Mouse (Mus musculus): ENCODE data around the gene Mier2.

DNA sequence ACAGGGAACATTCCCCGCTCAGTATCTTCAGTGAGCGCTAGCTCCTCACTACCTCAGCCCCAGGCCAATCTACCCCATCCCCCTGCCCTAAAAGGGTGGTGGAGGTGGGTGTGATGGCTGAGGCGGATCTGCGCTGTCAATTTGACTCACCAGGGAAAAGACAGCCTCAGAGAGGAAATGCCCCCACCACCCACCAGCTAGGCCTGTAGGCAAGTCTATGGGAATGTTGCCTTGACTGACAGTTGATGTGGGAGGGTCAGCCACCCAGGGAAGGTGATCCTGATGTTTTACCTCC is 42.9 kb upstream of the Mier2 start:
- TF ChIP-seq MAFK (IDR thresholded peaks at IDR 0.05; ENCODE audit: insufficient replicate concordance, low read length), result no peak
- no peak for TF ChIP-seq RCOR1 (conservative IDR thresholded peaks at IDR 0.05; ENCODE audit: low read depth, low read length)
- no peak for TF ChIP-seq MXI1 (IDR thresholded peaks at IDR 0.05; ENCODE audit: low read depth, low read length)
- no peak for TF ChIP-seq UBTF (IDR thresholded peaks at IDR 0.05; ENCODE audit: low read depth, low read length)
- no peak for TF ChIP-seq CTCF (conservative IDR thresholded peaks at IDR 0.05 in 1 of 2, IDR thresholded peaks at IDR 0.05 in 1 of 2; ENCODE audit: low read depth in 2 of 2, low read length in 2 of 2)
- no peak for TF ChIP-seq EP300 (IDR thresholded peaks at IDR 0.05; ENCODE audit: low read length)
- TF ChIP-seq CHD2 (IDR thresholded peaks at IDR 0.05; ENCODE audit: low read length), result no peak
- no peak for TF ChIP-seq RAD21 (IDR thresholded peaks at IDR 0.05; ENCODE audit: low read depth, low read length)
- no peak for TF ChIP-seq MAZ (IDR thresholded peaks at IDR 0.05; ENCODE audit: low read depth, low read length)
- TF ChIP-seq TBP (conservative IDR thresholded peaks at IDR 0.05; ENCODE audit: low read depth, low read length), result no peak
